Mouse (Mus musculus): ENCODE results near the gene Gm815. TPM values are rescaled to one million over a fixed set of nuclear protein-coding genes. Genes with fewer than 3 reads are reported as not detected.

The Gm815 gene
- polyA plus RNA-seq, 1 experiment: not detected

DNA sequence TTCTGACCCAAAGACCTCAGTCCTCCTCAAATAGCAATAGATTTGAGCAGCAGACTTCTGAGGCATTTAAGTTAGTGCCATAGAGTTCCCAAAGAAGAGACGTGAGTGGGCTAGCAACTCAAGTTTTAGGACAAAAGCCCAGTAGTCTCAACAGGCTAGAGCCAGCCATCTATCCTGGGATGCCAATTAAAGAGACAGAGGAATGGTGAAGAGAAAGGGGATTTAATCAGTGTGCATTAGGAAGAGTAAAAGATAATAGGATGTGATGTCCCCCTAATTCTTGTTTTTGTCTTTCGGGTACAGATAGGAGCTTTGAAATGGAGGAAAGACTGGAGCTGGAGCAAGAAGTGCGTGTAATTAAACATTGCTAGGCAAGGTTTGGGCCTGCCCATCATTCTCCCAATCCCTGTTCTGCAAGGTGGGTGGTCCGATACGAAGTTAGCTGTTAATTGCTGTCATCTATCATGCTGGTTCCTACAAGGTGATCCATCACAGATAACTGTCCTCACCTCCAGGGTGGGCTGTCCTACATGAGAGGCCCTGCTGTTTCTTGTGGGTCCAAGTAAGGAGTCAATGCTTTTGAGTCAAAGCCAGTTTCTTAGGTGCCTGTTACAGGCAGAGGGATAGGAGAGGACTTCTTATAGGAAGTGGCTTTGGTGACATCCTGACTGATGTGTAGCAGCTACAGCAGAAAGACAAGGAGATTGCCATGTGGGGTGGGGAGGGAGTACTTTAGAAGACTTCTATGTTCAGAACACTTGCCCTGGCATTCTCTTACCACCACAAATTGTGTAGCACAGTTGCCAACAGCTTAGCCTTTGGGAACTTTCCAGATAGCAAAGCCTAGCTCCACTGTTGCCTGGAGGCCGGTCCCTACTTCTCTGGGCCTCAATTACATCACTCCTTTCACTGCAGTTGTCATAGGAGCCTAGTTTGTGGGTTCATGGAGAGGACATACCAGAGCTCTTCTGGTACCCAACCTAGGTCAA lies 44.9 kb downstream of the Gm815 start:
- H3K27me3 ChIP-seq (ENCODE audit: control insufficient read depth, insufficient read depth, low read length): no peaks in the 10 kb centered on the region

GRCm38 (mm10) chr19:26934186-26934585 lies 48.5 kb downstream of the Gm815 start:
- WGBS: 73% methylated on average over 2 of the region's 2 CpGs
- no peak for DNase-seq
- no peak overlapping the region for H3K27ac ChIP-seq (ENCODE audit: insufficient read depth, low read length)
- H3K4me1 ChIP-seq (ENCODE audit: control insufficient read depth, insufficient read depth, low read length): no peaks in the 10 kb centered on the region
- TF ChIP-seq CTCF (IDR thresholded peaks at IDR 0.05; ENCODE audit: borderline replicate concordance, insufficient read depth, low read depth, low read length) (no peak), POLR2A (IDR thresholded peaks at IDR 0.05; ENCODE audit: borderline replicate concordance, insufficient read depth, low read length) (no peak)
- no peak overlapping the region for H3K4me3 ChIP-seq (replicated peaks; ENCODE audit: insufficient read depth, low read depth, low read length)
- H3K27me3 ChIP-seq (ENCODE audit: control insufficient read depth, insufficient read depth, low read length): no peaks in the 10 kb centered on the region

More for the DNA sequence above, 44.9 kb downstream of the Gm815 start:
- H3K4me1 ChIP-seq (ENCODE audit: control insufficient read depth, insufficient read depth, low read length): no peaks in the 10 kb centered on the region
- 63% methylated on average over 6 of the region's 6 CpGs for WGBS
- DNase-seq: no peak
- TF ChIP-seq POLR2A (IDR thresholded peaks at IDR 0.05; ENCODE audit: borderline replicate concordance, insufficient read depth, low read length) (no peak), CTCF (IDR thresholded peaks at IDR 0.05; ENCODE audit: borderline replicate concordance, insufficient read depth, low read depth, low read length) (no peak)
- H3K27ac ChIP-seq (ENCODE audit: insufficient read depth, low read length): no peak overlapping the region
- no peak overlapping the region for H3K4me3 ChIP-seq (replicated peaks; ENCODE audit: insufficient read depth, low read depth, low read length)

Data from cerebellum, adult 2 months (tissue).